Mouse (Mus musculus) lung, embryonic 16.5 days (tissue): Measurements from ENCODE around the gene Kcnc4. TPM values are rescaled to one million over a fixed set of nuclear protein-coding genes. Genes with fewer than 3 reads are reported as not detected.

ENCODE experiments used
- ATAC-seq: fragments of 200-750 bp; cut with Nextera tagmentation; 2 replicates; pipeline ENCODE4 v1.8.0; 2017; ENCODE audit warnings: low read depth, mild to moderate bottlenecking, moderate library complexity
- H3K27ac ChIP-seq: fragments of 300-500 bp; sonication (generic); 2 replicates; pipeline ENCODE4 v1.5.1; 2014; ENCODE audit warnings: mild to moderate bottlenecking, control low read depth, low read length
- H3K27me3 ChIP-seq: fragments of 300-500 bp; sonication (generic); 2 replicates; pipeline ENCODE4 v1.6.1; 2014; ENCODE audit warnings: low read depth, low read length, mixed read lengths; ENCODE audit not compliant: control insufficient read depth, insufficient read depth
- H3K36me3 ChIP-seq: fragments of 300-500 bp; sonication (generic); 2 replicates; pipeline ENCODE4 v1.6.1; 2014; ENCODE audit warnings: low read length; ENCODE audit not compliant: control insufficient read depth, insufficient read depth
- H3K4me1 ChIP-seq: fragments of 300-500 bp; sonication (generic); replicated peaks from 2 replicates; pipeline ENCODE4 v1.6.1; 2014; ENCODE audit warnings: low read length, mixed read lengths; ENCODE audit not compliant: control insufficient read depth, insufficient read depth
- H3K4me2 ChIP-seq: fragments of 300-500 bp; sonication (generic); 2 replicates; pipeline ENCODE4 v1.6.1; 2014; ENCODE audit warnings: low read depth, low read length, control low read depth
- H3K4me3 ChIP-seq: fragments of 300-500 bp; sonication (generic); 2 replicates; pipeline ENCODE4 v1.5.1; 2014; ENCODE audit warnings: mild to moderate bottlenecking, low read length, control low read depth
- H3K9ac ChIP-seq: fragments of 300-500 bp; sonication (generic); 2 replicates; pipeline ENCODE4 v1.6.1; 2014; ENCODE audit warnings: low read length, control low read depth
- H3K9me3 ChIP-seq: fragments of 300-500 bp; sonication (generic); 2 replicates; pipeline ENCODE4 v1.6.1; 2016; ENCODE audit warnings: low read length; ENCODE audit not compliant: control insufficient read depth
- WGBS: fragments of 180-500 bp; shearing (Covaris S2); extraction: QIAGEN DNeasy Blood & Tissue Kit; methylation state at CpG from one replicate; pipeline ENCODE4 v1.1.7; 2014; 5-methylcytosine and 5-hydroxymethylcytosine counted together
- polyA plus RNA-seq: library from polyadenylated mRNA; unstranded; fragments of >200 nt; fragmentation: Nextera tagmentation; extraction: Ambion mirVana; gene quantifications from 2 replicates; pipeline ENCODE4 v1.2.1, GENCODE M21; 2015

Gene Kcnc4
- polyA plus RNA-seq, 1 experiment from 2014 or later, result 0.05 TPM

GRCm38 (mm10) chr3:107416541-107417286, 42.6 kb downstream of the Kcnc4 start:
- H3K27ac ChIP-seq, result no peak overlapping the region
- H3K36me3 ChIP-seq, result no peaks in the 10 kb centered on the region
- no peak overlapping the region for H3K9ac ChIP-seq
- H3K4me2 ChIP-seq, result no peak overlapping the region
- H3K4me3 ChIP-seq, result no peak overlapping the region
- H3K9me3 ChIP-seq, result no peaks in the 10 kb centered on the region
- WGBS, result 58% methylated on average over 9 of the region's 9 CpGs
- peaks cover 15% of the 10 kb centered on the region for H3K27me3 ChIP-seq
- H3K4me1 ChIP-seq, result peaks cover 4% of the 10 kb centered on the region; the same call in 1 of the 2 replicates
- ATAC-seq, result peak; percentile 89

GRCm38 (mm10) chr3:107413093-107413492, 46.3 kb downstream of the Kcnc4 start:
- no peak for ATAC-seq
- H3K9ac ChIP-seq, result no peak overlapping the region
- WGBS, result 25% methylated on average over 2 of the region's 2 CpGs
- H3K27me3 ChIP-seq, result peaks cover 19% of the 10 kb centered on the region
- H3K36me3 ChIP-seq, result no peaks in the 10 kb centered on the region
- H3K4me2 ChIP-seq, result no peak overlapping the region
- H3K4me3 ChIP-seq, result no peak overlapping the region
- peaks cover 4% of the 10 kb centered on the region; the same call in 1 of the 2 replicates for H3K4me1 ChIP-seq
- H3K27ac ChIP-seq, result no peak overlapping the region
- H3K9me3 ChIP-seq, result no peaks in the 10 kb centered on the region

- 76% methylated on average over 8 of the region's 8 CpGs for WGBS
- Histone ChIP-seq H3K9ac (no peak overlapping the region), H3K36me3 (no peaks in the 10 kb centered on the region), H3K9me3 (no peaks in the 10 kb centered on the region), H3K27me3 (peaks cover 19% of the 10 kb centered on the region), H3K27ac (no peak overlapping the region), H3K4me1 (peaks cover 3% of the 10 kb centered on the region; the same call in 1 of the 2 replicates), H3K4me2 (no peak overlapping the region), H3K4me3 (no peak overlapping the region)
- no peak for ATAC-seq
These were observed 46.8 kb downstream of the Kcnc4 start for GRCm38 (mm10) chr3:107412509-107412908.

GRCm38 (mm10) chr3:107411669-107412068, 47.7 kb downstream of the Kcnc4 start:
- Histone ChIP-seq H3K9me3 (no peaks in the 10 kb centered on the region), H3K4me3 (no peak overlapping the region), H3K27ac (no peak overlapping the region), H3K4me2 (no peak overlapping the region), H3K4me1 (no peaks in the 10 kb centered on the region), H3K36me3 (no peaks in the 10 kb centered on the region), H3K9ac (no peak overlapping the region), H3K27me3 (peaks cover 19% of the 10 kb centered on the region)
- no peak for ATAC-seq
- 34% methylated on average over 4 of the region's 4 CpGs for WGBS

GRCm38 (mm10) chr3:107401401-107401800, 58.0 kb downstream of the Kcnc4 start:
- no peak overlapping the region for H3K27ac ChIP-seq
- no peak for ATAC-seq
- no peak overlapping the region for H3K4me2 ChIP-seq
- H3K4me1 ChIP-seq, result no peaks in the 10 kb centered on the region
- no peak overlapping the region for H3K4me3 ChIP-seq
- H3K9ac ChIP-seq, result no peak overlapping the region
- 91% methylated on average over 7 of the region's 7 CpGs for WGBS
- no peaks in the 10 kb centered on the region for H3K36me3 ChIP-seq
- H3K9me3 ChIP-seq, result no peaks in the 10 kb centered on the region
- no peaks in the 10 kb centered on the region for H3K27me3 ChIP-seq

GRCm38 (mm10) chr3:107399991-107400640, 59.2 kb downstream of the Kcnc4 start:
- Histone ChIP-seq H3K9ac (no peak overlapping the region), H3K4me3 (no peak overlapping the region), H3K4me1 (no peaks in the 10 kb centered on the region), H3K9me3 (no peaks in the 10 kb centered on the region), H3K4me2 (no peak overlapping the region), H3K27me3 (no peaks in the 10 kb centered on the region), H3K27ac (no peak overlapping the region), H3K36me3 (no peaks in the 10 kb centered on the region)
- WGBS, result 50% methylated on average over 5 of the region's 5 CpGs
- ATAC-seq, result no peak

- Histone ChIP-seq H3K27me3 (no peaks in the 10 kb centered on the region), H3K9me3 (no peaks in the 10 kb centered on the region), H3K36me3 (no peaks in the 10 kb centered on the region), H3K27ac (no peak overlapping the region), H3K9ac (no peak overlapping the region), H3K4me3 (no peak overlapping the region), H3K4me1 (no peaks in the 10 kb centered on the region; the same call in 1 of the 2 replicates), H3K4me2 (no peak overlapping the region)
- 45% methylated on average over 4 of the region's 4 CpGs for WGBS
- no peak for ATAC-seq
These were observed 68.2 kb downstream of the Kcnc4 start for GRCm38 (mm10) chr3:107391198-107391597.

Other genes with a start within 250 kb of the Kcnc4 start
- 45.5 and 47.6 TPM in 2 replicates for gene Cym, start 237.8 kb downstream of the Kcnc4 start, polyA plus RNA-seq
- 0.24 and 0.47 TPM in 2 replicates for gene A630076J17Rik, start 228.9 kb downstream of the Kcnc4 start, polyA plus RNA-seq
- gene Prok1, start 219.8 kb downstream of the Kcnc4 start, polyA plus RNA-seq, result not detected in 2 replicates
- gene Lamtor5, start 180.7 kb downstream of the Kcnc4 start, polyA plus RNA-seq, result 189 and 196 TPM in 2 replicates
- gene Slc16a4, start 168.3 kb downstream of the Kcnc4 start, polyA plus RNA-seq, result 2.1 and 2.3 TPM in 2 replicates
- 13.8 and 15.7 TPM in 2 replicates for gene Rbm15, start 125.9 kb downstream of the Kcnc4 start, polyA plus RNA-seq
- gene Slc6a17, start 58.5 kb upstream of the Kcnc4 start, polyA plus RNA-seq, result 1.3 and 1.8 TPM in 2 replicates
- gene Ubl4b, start 95.5 kb upstream of the Kcnc4 start, polyA plus RNA-seq, result not detected in 2 replicates
- 0.28 TPM in 1 of 2 replicates, not detected in the other for gene Alx3, start 135.5 kb upstream of the Kcnc4 start, polyA plus RNA-seq
- gene Gm10961, start 171.8 kb upstream of the Kcnc4 start, polyA plus RNA-seq, result not detected in 2 replicates
- 38.0 and 39.9 TPM in 2 replicates for gene Strip1, start 172.1 kb upstream of the Kcnc4 start, polyA plus RNA-seq
- 71.2 and 76.3 TPM in 2 replicates for gene Ahcyl1, start 237.0 kb upstream of the Kcnc4 start, polyA plus RNA-seq